Mouse (Mus musculus): ENCODE results near the gene Zbtb18. TPM values are rescaled to one million over a fixed set of nuclear protein-coding genes. Genes with fewer than 3 reads are reported as not detected.

The Zbtb18 gene
- polyA plus RNA-seq, 1 experiment from 2014 or later = 2.4 TPM

DNA sequence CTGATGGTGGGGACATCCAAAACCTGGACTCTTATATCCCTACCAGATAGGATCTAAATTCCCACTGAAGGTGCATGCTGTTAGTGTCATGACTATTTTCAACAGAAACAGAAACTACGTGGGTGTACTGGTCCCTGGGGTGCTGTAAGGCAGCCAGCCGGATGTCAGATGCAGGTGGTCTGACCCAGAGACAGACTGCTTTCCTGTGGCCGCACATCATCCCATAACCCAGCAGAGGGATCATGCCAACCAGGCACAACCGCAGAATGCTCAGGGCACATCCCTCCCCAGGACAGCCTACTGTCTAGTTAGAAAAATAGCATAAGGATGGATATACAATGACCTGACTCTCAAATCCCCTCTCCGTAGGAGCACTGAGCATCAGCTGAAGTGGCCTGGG lies 14.3 kb upstream of the Zbtb18 start:
- Histone ChIP-seq H3K4me1 (replicated peaks; ENCODE audit: control insufficient read depth, insufficient read depth, low read length) (no peaks in the 10 kb centered on the region), H3K27me3 (replicated peaks; ENCODE audit: control insufficient read depth, insufficient read depth, low read length) (no peaks in the 10 kb centered on the region), H3K27ac (ENCODE audit: low read depth, low read length) (no peak overlapping the region), H3K9me3 (ENCODE audit: control insufficient read depth, low read length) (no peaks in the 10 kb centered on the region), H3K36me3 (ENCODE audit: control insufficient read depth, insufficient read depth, low read length) (no peaks in the 10 kb centered on the region), H3K4me3 (ENCODE audit: low read depth, low read length) (no peak overlapping the region), H3K4me2 (no peak overlapping the region), H3K9ac (ENCODE audit: low read depth, low read length) (no peak overlapping the region)
- DNase-seq (ENCODE audit: low spot score) (no peak), ATAC-seq (replicated peaks; ENCODE audit: low FRiP score) (no peak)
- WGBS = 77% methylated on average over 5 of the region's 5 CpGs

DNA sequence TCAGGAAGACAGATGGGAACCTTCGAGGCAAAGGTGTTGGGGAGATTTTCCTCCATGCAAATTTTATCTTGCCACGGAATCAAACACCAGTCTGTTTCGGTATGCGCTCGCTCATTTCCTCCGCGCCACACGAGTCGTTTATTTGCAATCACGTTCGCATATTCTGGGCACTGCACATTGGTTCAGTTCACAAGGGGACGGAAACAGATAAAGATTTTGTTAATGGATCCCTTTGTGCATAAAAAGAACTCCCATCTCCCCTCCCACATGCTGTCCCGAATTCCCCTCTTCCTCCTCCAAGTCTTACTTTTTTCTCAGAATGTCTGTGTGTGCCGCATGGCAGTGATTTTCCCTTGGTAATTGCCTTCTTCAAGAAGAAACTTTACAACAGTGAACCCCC lies 13.8 kb upstream of the Zbtb18 start:
- Histone ChIP-seq H3K36me3 (ENCODE audit: control insufficient read depth, insufficient read depth, low read length) (no peaks in the 10 kb centered on the region), H3K27ac (ENCODE audit: low read depth, low read length) (no peak overlapping the region), H3K9me3 (ENCODE audit: control insufficient read depth, low read length) (no peaks in the 10 kb centered on the region), H3K4me2 (no peak overlapping the region), H3K4me1 (replicated peaks; ENCODE audit: control insufficient read depth, insufficient read depth, low read length) (no peaks in the 10 kb centered on the region), H3K4me3 (ENCODE audit: low read depth, low read length) (no peak overlapping the region), H3K27me3 (replicated peaks; ENCODE audit: control insufficient read depth, insufficient read depth, low read length) (no peaks in the 10 kb centered on the region), H3K9ac (ENCODE audit: low read depth, low read length) (no peak overlapping the region)
- ATAC-seq (replicated peaks; ENCODE audit: low FRiP score) (no peak), DNase-seq (ENCODE audit: low spot score) (no peak)
- WGBS = 80% methylated on average over 14 of the region's 14 CpGs

DNA sequence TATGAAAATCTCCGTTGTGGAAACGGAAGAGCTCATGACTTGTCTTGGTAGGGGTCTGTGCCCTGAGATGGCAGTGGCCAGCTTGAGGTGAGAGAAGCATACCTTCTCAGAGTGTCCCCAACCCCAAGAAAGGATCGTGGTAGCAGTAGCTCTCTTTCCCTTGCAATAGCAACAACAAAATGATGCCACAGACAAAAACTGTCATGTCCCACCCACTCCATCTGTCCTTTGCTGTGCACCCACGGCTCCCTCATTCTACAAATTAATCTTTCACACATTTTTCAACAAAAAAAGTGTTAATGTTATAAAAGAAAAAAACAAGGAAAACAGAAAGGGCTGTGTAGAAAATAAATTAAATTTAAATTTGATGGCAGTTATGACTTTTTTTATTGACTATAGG lies 13.1 kb upstream of the Zbtb18 start:
- H3K36me3 ChIP-seq (ENCODE audit: control insufficient read depth, insufficient read depth, low read length) = no peaks in the 10 kb centered on the region
- H3K9me3 ChIP-seq (ENCODE audit: control insufficient read depth, low read length) = no peaks in the 10 kb centered on the region
- no peak overlapping the region for H3K27ac ChIP-seq (ENCODE audit: low read depth, low read length)
- no peak for ATAC-seq (replicated peaks; ENCODE audit: low FRiP score)
- H3K4me3 ChIP-seq (ENCODE audit: low read depth, low read length) = no peak overlapping the region
- H3K27me3 ChIP-seq (replicated peaks; ENCODE audit: control insufficient read depth, insufficient read depth, low read length) = no peaks in the 10 kb centered on the region
- WGBS = 79% methylated on average over 4 of the region's 4 CpGs
- H3K4me2 ChIP-seq = no peak overlapping the region
- DNase-seq (ENCODE audit: low spot score) = no peak
- H3K4me1 ChIP-seq (replicated peaks; ENCODE audit: control insufficient read depth, insufficient read depth, low read length) = no peaks in the 10 kb centered on the region
- H3K9ac ChIP-seq (ENCODE audit: low read depth, low read length) = no peak overlapping the region

DNA sequence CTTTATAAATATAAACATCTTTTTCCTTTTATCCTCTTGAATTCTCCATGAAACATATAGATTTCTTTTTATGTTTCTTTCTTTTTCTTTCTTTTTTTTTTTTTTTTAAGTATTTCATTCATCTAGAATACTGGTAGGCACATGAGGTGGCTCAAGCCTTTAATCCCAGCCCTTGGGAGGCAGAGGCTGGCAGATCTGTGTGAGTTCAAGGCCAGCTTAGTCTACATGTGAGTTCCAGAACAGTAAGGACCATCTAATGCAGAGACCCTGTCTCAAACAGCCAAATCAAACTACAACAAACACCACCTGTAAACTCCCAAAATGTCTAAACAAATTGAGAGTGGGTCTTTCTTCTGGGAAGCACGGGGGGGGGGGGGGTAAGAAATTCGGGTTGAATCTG lies 1.7 kb upstream of the Zbtb18 start:
- Histone ChIP-seq H3K9ac (ENCODE audit: low read depth, low read length) (no peak overlapping the region), H3K4me2 (peak overlapping the region; percentile 69; the same call in 1 of the 2 replicates), H3K27me3 (replicated peaks; ENCODE audit: control insufficient read depth, insufficient read depth, low read length) (no peaks in the 10 kb centered on the region), H3K4me3 (ENCODE audit: low read depth, low read length) (0 out of 2 replicates have a peak overlapping the region, but pooled peaks have one; percentile 91), H3K4me1 (replicated peaks; ENCODE audit: control insufficient read depth, insufficient read depth, low read length) (peaks cover 2% of the 10 kb centered on the region), H3K27ac (ENCODE audit: low read depth, low read length) (no peak overlapping the region), H3K36me3 (ENCODE audit: control insufficient read depth, insufficient read depth, low read length) (no peaks in the 10 kb centered on the region), H3K9me3 (ENCODE audit: control insufficient read depth, low read length) (no peaks in the 10 kb centered on the region)
- ATAC-seq (replicated peaks; ENCODE audit: low FRiP score) (no peak), DNase-seq (ENCODE audit: low spot score) (no peak)
- 10% methylated on average over 2 of the region's 2 CpGs for WGBS

DNA sequence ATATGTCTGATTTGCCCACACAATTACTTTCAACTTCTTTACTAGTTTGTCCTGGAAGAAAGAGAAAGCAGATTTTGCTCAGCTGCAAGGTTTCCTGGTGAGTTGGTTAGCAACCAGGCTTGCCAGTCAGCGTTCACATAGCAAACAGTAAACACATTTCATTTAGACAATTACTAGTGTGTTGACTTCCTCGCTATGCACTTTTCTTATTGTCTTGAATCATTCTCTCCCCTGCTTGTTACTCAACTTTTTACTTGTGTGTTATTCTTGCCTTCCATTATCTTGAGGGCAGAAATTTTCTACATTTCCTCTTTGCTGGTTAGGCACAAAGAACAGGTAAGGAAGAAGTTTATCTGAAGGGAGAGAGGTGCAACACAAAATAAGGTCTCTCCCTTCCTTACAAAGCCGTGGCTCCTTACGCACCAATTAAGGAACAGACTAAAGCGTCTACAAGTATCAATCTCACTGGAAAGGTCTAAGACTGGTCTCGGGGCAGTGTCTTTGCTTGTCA lies 1.1 kb upstream of the Zbtb18 start:
- H3K9ac ChIP-seq (ENCODE audit: low read depth, low read length) = peak overlapping the region; percentile 80
- H3K27me3 ChIP-seq (replicated peaks; ENCODE audit: control insufficient read depth, insufficient read depth, low read length) = no peaks in the 10 kb centered on the region
- H3K9me3 ChIP-seq (ENCODE audit: control insufficient read depth, low read length) = no peaks in the 10 kb centered on the region
- under 1% methylated on average over 6 of the region's 6 CpGs for WGBS
- H3K36me3 ChIP-seq (ENCODE audit: control insufficient read depth, insufficient read depth, low read length) = no peaks in the 10 kb centered on the region
- no peak for DNase-seq (ENCODE audit: low spot score)
- ATAC-seq (replicated peaks; ENCODE audit: low FRiP score) = no peak
- peak overlapping the region; percentile 94 for H3K27ac ChIP-seq (ENCODE audit: low read depth, low read length)
- H3K4me2 ChIP-seq = peak overlapping the region; percentile 69
- H3K4me1 ChIP-seq (replicated peaks; ENCODE audit: control insufficient read depth, insufficient read depth, low read length) = peaks cover 2% of the 10 kb centered on the region
- H3K4me3 ChIP-seq (ENCODE audit: low read depth, low read length) = peak overlapping the region; percentile 91

DNA sequence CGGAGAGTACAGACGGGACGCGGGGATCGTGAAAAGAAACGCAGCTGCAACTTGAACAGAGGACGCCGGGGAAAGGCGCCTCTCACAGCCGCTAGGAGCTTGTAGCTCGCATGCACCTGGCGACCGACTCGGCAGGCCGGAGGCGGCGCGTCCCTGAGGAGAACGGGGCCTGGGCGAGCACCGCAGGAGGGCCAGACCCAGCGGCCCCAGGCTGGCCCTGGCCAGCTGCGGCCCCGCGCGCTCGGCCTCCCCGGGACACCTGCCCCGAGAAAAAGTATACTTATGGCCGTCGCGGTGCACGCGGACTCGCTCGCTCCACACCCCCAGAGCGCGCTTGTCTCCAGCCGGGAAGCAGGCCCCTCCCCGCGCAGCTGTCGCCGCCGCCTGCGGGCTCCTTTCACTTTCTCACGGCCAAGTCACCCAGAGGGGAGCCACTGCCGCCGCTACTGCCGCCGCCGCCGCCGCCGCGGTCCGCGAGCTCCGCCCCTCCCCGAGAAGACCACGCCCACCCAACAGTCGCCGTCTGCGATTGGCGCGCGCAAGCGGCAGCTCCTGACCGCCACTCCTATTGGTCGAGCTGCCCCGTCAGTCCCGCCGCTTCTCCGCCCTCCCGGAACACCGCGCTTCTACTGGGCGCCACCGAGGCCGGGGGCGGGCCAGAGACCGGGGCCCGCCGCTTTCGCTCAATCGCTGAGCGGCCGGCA lies 507 bp upstream of the Zbtb18 start:
- H3K4me1 ChIP-seq (replicated peaks; ENCODE audit: control insufficient read depth, insufficient read depth, low read length) = peaks cover 2% of the 10 kb centered on the region
- ATAC-seq (replicated peaks; ENCODE audit: low FRiP score) = peak; percentile 98
- no peaks in the 10 kb centered on the region for H3K27me3 ChIP-seq (replicated peaks; ENCODE audit: control insufficient read depth, insufficient read depth, low read length)
- no peaks in the 10 kb centered on the region for H3K9me3 ChIP-seq (ENCODE audit: control insufficient read depth, low read length)
- H3K27ac ChIP-seq (ENCODE audit: low read depth, low read length) = peak overlapping the region; percentile 94
- peak; percentile 95 for DNase-seq (ENCODE audit: low spot score)
- peak overlapping the region; percentile 91 for H3K4me3 ChIP-seq (ENCODE audit: low read depth, low read length)
- peak overlapping the region; percentile 80 for H3K9ac ChIP-seq (ENCODE audit: low read depth, low read length)
- WGBS = under 1% methylated on average over 84 of the region's 87 CpGs
- no peaks in the 10 kb centered on the region for H3K36me3 ChIP-seq (ENCODE audit: control insufficient read depth, insufficient read depth, low read length)
- H3K4me2 ChIP-seq = peak overlapping the region; percentile 69

DNA sequence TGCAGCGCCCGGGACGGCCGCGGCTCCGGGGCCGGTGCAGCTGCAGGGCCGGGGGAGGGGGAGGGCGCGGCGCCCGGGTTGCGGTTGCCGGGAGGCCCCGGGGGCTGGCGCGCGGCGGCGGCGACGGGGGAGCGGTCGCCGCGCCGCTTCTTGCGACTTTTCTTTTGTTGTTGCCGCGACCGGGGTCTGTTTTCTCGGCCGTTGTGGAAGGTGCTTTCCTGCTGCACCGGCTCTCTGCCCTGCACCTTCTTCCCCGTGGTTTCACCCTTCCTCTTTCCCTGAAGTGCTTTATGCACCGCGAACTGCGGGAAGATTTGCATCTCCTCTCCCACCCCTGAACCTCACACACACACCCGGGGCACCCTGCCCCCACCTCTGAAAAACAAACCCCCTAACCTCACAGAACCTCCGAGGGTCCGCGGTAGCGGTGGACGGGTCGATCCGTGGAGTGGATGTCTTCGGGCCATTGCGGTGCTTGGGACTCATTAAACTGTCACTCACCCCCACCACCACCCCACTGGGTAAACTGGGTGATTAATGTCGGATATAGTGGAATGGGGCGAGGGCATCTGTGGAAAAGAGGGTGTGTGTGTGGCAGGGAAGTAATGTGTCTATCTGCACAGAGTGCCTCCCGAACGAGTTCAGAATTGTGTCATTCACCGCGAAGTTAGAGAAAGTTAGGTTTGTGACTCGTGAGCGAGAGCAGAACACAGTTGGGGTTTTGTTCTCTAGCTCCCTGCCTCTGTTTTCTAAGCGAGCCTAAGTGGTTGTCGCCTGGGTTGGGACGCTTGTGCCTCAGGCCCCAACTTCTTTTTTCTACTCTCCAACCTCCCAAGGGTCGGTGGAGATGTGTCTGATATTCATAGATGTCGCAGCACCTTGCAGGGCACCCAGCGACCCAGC lies 921 bp downstream of the Zbtb18 start:
- DNase-seq (ENCODE audit: low spot score) (peak; percentile 41), ATAC-seq (replicated peaks; ENCODE audit: low FRiP score) (peak; percentile 3; the same call in 1 of the 2 replicates)
- peaks cover 2% of the 10 kb centered on the region for H3K4me1 ChIP-seq (replicated peaks; ENCODE audit: control insufficient read depth, insufficient read depth, low read length)
- peak overlapping the region; percentile 94 for H3K27ac ChIP-seq (ENCODE audit: low read depth, low read length)
- under 1% methylated on average over 51 of the region's 62 CpGs for whole genome bisulfite sequencing
- H3K4me2 ChIP-seq = peak overlapping the region; percentile 97
- H3K36me3 ChIP-seq (ENCODE audit: control insufficient read depth, insufficient read depth, low read length) = peaks cover 6% of the 10 kb centered on the region
- peak overlapping the region; percentile 91 for H3K4me3 ChIP-seq (ENCODE audit: low read depth, low read length)
- no peaks in the 10 kb centered on the region for H3K27me3 ChIP-seq (replicated peaks; ENCODE audit: control insufficient read depth, insufficient read depth, low read length)
- H3K9me3 ChIP-seq (ENCODE audit: control insufficient read depth, low read length) = no peaks in the 10 kb centered on the region
- peak overlapping the region; percentile 84 for H3K9ac ChIP-seq (ENCODE audit: low read depth, low read length)

DNA sequence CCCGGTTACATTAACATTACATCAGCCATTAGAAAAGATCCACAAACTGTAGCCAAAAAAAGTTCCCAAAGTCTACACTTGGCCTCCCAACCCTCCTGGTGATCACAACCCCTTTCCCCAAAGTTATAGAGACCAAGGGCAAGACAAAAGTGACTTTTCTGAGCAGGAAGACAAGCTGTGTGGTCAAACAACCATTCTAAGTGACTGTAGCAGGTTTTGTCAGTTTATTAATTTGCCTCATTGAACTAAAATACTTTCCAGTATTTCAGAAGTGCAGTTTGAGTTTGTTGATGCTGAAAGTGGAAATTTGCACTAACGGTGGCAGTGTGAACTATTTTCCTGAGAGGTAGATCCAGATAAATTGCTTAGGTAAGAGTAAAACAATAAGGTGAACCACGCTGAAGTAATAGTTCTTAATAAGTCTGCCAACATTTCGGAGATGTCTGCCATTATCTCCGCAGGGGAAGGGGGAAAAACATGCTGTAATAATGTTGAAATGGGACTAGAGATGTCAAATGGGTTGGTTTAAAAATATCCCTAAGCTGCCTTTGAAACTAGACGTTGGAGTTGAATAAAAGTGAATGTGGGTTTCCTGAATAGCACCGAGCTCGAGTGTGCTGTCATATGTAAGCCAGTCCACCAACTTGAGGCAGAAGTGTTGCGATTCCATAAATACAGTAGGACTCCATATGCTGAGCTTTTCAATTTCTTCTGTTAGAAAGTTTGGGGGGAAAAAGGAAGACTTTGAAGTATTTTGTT lies 1.8 kb downstream of the Zbtb18 start:
- ATAC-seq (replicated peaks; ENCODE audit: low FRiP score) = no peak

More for the DNA sequence above, 1.8 kb downstream of the Zbtb18 start:
- peaks cover 2% of the 10 kb centered on the region for H3K4me1 ChIP-seq (replicated peaks; ENCODE audit: control insufficient read depth, insufficient read depth, low read length)
- no peaks in the 10 kb centered on the region for H3K27me3 ChIP-seq (replicated peaks; ENCODE audit: control insufficient read depth, insufficient read depth, low read length)
- DNase-seq (ENCODE audit: low spot score) = no peak
- H3K27ac ChIP-seq (ENCODE audit: low read depth, low read length) = no peak overlapping the region
- WGBS = 45% methylated on average over 9 of the region's 9 CpGs
- H3K4me3 ChIP-seq (ENCODE audit: low read depth, low read length) = peak overlapping the region; percentile 91
- peak overlapping the region; percentile 97 for H3K4me2 ChIP-seq
- H3K36me3 ChIP-seq (ENCODE audit: control insufficient read depth, insufficient read depth, low read length) = peaks cover 9% of the 10 kb centered on the region
- peak overlapping the region; percentile 84 for H3K9ac ChIP-seq (ENCODE audit: low read depth, low read length)
- no peaks in the 10 kb centered on the region for H3K9me3 ChIP-seq (ENCODE audit: control insufficient read depth, low read length)
